Mouse (Mus musculus) heart, embryonic 14.5 days (tissue): ENCODE results near the gene Smad5. TPM values are rescaled to one million over a fixed set of nuclear protein-coding genes. Genes with fewer than 3 reads are reported as not detected.

Experiments
- ATAC-seq: fragments of 200-750 bp; cut with Nextera tagmentation; 2 replicates; pipeline ENCODE4 v1.8.0; 2017; ENCODE audit warnings: low read depth, moderate TSS enrichment; ENCODE audit not compliant: insufficient number of reproducible peaks, insufficient read depth, low FRiP score
- H3K27ac ChIP-seq, 2 experiments: fragments of 200-500 bp in 1 of 2; fragments of 300-500 bp in 1 of 2; sonication (generic) in 1 of 2; replicated peaks in 1 of 2; 2 replicates each; pipeline ENCODE4 v1.5.1; 2012 to 2014; ENCODE audit warnings: low read depth in 2 of 2, low read length in 2 of 2, control low read depth in 1 of 2, mild to moderate bottlenecking in 1 of 2, mixed read lengths in 1 of 2; ENCODE audit not compliant: control insufficient read depth in 1 of 2, insufficient read depth in 1 of 2
- H3K27me3 ChIP-seq: fragments of 300-500 bp; sonication (generic); 2 replicates; pipeline ENCODE4 v1.6.1; 2014; ENCODE audit warnings: mild to moderate bottlenecking, low read length, control low read depth; ENCODE audit not compliant: control insufficient read depth, insufficient read depth
- H3K36me3 ChIP-seq: fragments of 300-500 bp; sonication (generic); 2 replicates; pipeline ENCODE4 v1.6.1; 2014; ENCODE audit warnings: mild to moderate bottlenecking, control low read depth, low read length, mixed read lengths; ENCODE audit not compliant: control insufficient read depth, insufficient read depth
- H3K4me1 ChIP-seq, 2 experiments: fragments of 200-500 bp in 1 of 2; fragments of 300-500 bp in 1 of 2; sonication (generic) in 1 of 2; 2 replicates each; pipeline ENCODE4 v1.6.1; 2012 to 2014; ENCODE audit warnings: low read length in 2 of 2, control low read depth in 1 of 2, mixed read lengths in 1 of 2; ENCODE audit not compliant: control insufficient read depth in 2 of 2, insufficient read depth in 2 of 2
- H3K4me2 ChIP-seq: fragments of 300-500 bp; sonication (generic); 2 replicates; pipeline ENCODE4 v1.6.1; 2014; ENCODE audit warnings: mild to moderate bottlenecking, low read length
- H3K4me3 ChIP-seq, 2 experiments: fragments of 200-500 bp in 1 of 2; fragments of 300-500 bp in 1 of 2; sonication (generic) in 1 of 2; 2 replicates each; pipeline ENCODE4 v1.5.1; 2012 to 2014; ENCODE audit warnings: low read length in 2 of 2, mild to moderate bottlenecking in 2 of 2, control low read depth in 1 of 2, low read depth in 1 of 2, moderate library complexity in 1 of 2; ENCODE audit not compliant: control insufficient read depth in 1 of 2, insufficient read depth in 1 of 2
- H3K9ac ChIP-seq: fragments of 300-500 bp; sonication (generic); 2 replicates; pipeline ENCODE4 v1.6.1; 2014; ENCODE audit warnings: mild to moderate bottlenecking, low read length
- H3K9me3 ChIP-seq: fragments of 300-500 bp; sonication (generic); 2 replicates; pipeline ENCODE4 v1.6.1; 2016; ENCODE audit warnings: low read length, control low read depth; ENCODE audit not compliant: control insufficient read depth
- WGBS: fragments of 180-500 bp; shearing (Covaris S2); extraction: QIAGEN DNeasy Blood & Tissue Kit; methylation state at CpG from one replicate; pipeline ENCODE4 v1.1.7; 2014; 5-methylcytosine and 5-hydroxymethylcytosine counted together
- polyA plus RNA-seq: library from polyadenylated mRNA; unstranded; fragments of >200 nt; fragmentation: Nextera tagmentation; extraction: Ambion mirVana; gene quantifications from 2 replicates; pipeline ENCODE4 v1.2.1, GENCODE M21; 2014

The Smad5 gene
- polyA plus RNA-seq, 1 experiment from 2014 or later: 27.1 TPM

- H3K9ac ChIP-seq: no peak overlapping the region
- no peak overlapping the region for H3K27ac ChIP-seq
- no peak overlapping the region for H3K4me2 ChIP-seq
- no peak for ATAC-seq
- no peaks in the 10 kb centered on the region for H3K27me3 ChIP-seq
- peaks cover 21 to 24% of the 10 kb centered on the region in 2 experiments for H3K4me1 ChIP-seq
- 77% methylated on average over 1 of the region's 1 CpGs for WGBS
- H3K36me3 ChIP-seq: no peaks in the 10 kb centered on the region
- H3K9me3 ChIP-seq: no peaks in the 10 kb centered on the region
- H3K4me3 ChIP-seq: no peak overlapping the region
These were observed 79.8 kb downstream of the Smad5 start for GRCm38 (mm10) chr13:56782621-56783020.

GRCm38 (mm10) chr13:56790683-56791082 lies 87.9 kb downstream of the Smad5 start:
- Histone ChIP-seq H3K27ac (no peak overlapping the region), H3K36me3 (no peaks in the 10 kb centered on the region), H3K4me3 (no peak overlapping the region), H3K9ac (no peak overlapping the region), H3K4me2 (no peak overlapping the region), H3K9me3 (no peaks in the 10 kb centered on the region), H3K27me3 (no peaks in the 10 kb centered on the region), H3K4me1 (peaks cover 7 to 12% of the 10 kb centered on the region in 2 experiments)
- ATAC-seq: no peak
- WGBS: 90% methylated on average over 3 of the region's 3 CpGs

Other genes with a start within 250 kb of the Smad5 start
- not detected in 2 replicates for gene Il9, start 220.8 kb upstream of the Smad5 start, polyA plus RNA-seq
- 1.3 and 1.5 TPM in 2 replicates for gene Fbxl21, start 180.5 kb upstream of the Smad5 start, polyA plus RNA-seq
- not detected in 2 replicates for gene Lect2, start 154.5 kb upstream of the Smad5 start, polyA plus RNA-seq
- gene Tgfbi, start 93.5 kb upstream of the Smad5 start, polyA plus RNA-seq: 37.7 and 46.2 TPM in 2 replicates
- gene Gm45623, start 50.8 kb downstream of the Smad5 start, polyA plus RNA-seq: not detected in 2 replicates
- not detected in 2 replicates for gene Trpc7, start 193.0 kb downstream of the Smad5 start, polyA plus RNA-seq